Mouse (Mus musculus): ENCODE data around the gene Arfip1. TPM values are rescaled to one million over a fixed set of nuclear protein-coding genes. Genes with fewer than 3 reads are reported as not detected.

Gene Arfip1
- polyA plus RNA-seq, 1 experiment from 2014 or later: 53.1 TPM

DNA sequence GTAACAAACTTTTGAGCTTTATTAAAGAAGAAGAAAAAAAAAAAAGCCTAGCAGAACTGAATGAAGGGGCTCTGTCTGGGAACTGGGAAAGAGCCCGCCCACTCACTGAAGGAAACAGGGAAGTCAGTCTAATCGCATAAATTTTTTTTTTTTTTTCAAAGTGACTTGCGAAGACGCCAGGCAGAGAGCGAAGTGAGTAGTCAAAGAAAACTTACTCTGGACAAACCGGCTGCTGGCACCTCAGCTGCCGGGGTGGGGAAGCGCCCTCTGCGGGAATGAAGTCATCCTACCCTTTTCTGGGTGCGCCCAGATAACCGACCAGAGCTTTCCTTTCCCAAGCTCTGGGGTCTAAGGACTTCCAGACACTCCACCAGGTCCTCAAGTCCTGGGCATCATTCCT lies 101.3 kb downstream of the Arfip1 start:
- Histone ChIP-seq H3K4me1 (replicated peaks) (0 out of 2 replicates have a peak, but pooled peaks cover 9% of the 10 kb centered on the region), H3K9me3 (no peaks in the 10 kb centered on the region), H3K27ac (no peak overlapping the region), H3K4me2 (replicated peaks) (peak overlapping the region; percentile 98), H3K27me3 (replicated peaks) (peaks cover 7% of the 10 kb centered on the region), H3K9ac (no peak overlapping the region), H3K36me3 (no peaks in the 10 kb centered on the region), H3K4me3 (replicated peaks) (peak overlapping the region; percentile 62)
- peak; percentile 39 for ATAC-seq
- 4% methylated on average over 11 of the region's 11 CpGs for WGBS

DNA sequence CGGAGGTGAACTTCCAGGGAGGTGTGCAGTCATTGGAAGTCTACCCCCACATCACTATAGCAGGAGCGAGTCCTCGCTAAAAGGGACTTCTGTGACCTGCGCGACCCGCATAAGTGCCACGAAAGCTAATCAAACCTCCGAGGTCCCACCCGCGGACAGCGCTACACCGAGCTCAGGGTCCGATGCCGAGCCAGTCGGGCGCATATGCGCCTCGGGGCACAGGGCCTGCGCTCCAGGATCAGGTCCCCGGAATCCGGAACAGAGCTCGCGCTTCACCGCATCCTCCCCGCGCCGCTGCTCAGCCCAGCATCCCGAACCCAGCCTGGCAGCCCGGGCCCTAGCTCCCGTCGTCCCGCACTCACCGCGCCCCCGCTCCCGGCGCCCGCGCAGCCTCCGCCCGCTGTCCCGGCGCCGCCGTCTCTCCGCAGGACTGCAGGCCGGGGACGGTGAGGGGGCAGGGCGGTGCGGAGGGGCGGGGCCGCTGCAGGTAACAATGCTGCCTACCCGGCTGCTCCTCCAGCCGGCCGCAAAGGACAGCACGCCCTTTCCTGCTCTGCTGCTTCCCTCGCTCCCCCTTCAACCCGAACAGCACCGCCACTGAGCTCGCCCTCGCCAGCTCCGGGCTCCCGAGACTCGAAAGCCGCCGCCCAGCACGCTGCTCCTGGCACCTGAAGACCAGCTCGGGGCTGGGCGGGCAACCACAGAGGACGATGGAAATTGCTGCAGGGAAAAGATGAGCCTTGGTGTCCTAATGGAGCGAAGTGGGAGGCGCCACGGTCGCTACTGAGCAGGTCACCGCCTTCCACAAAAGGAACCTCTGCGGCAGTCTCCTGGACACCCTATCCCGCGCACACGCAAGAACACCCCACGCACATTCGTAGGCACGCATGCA lies 102.2 kb downstream of the Arfip1 start, which contains the start of gene Fhdc1:
TSS of gene Fhdc1 (minus strand) at position 424 of the 892 bp plus-strand sequence.
- peak within 1 kb of the TSS; percentile 62 for H3K4me3 ChIP-seq (replicated peaks)
- peak; percentile 92 for ATAC-seq
- peak within 1 kb of the TSS; percentile 66 for H3K9ac ChIP-seq
- H3K27ac ChIP-seq: peak within 1 kb of the TSS; percentile 51
- peak within 1 kb of the TSS; percentile 98 for H3K4me2 ChIP-seq (replicated peaks)
- H3K4me1 ChIP-seq (replicated peaks): 0 out of 2 replicates have a peak, but pooled peaks cover 9% of the 10 kb centered on the region
- H3K9me3 ChIP-seq: no peaks in the 10 kb centered on the region
- no peaks in the 10 kb centered on the region for H3K36me3 ChIP-seq
- WGBS: under 1% methylated on average over 82 of the region's 82 CpGs
- peaks cover 7% of the 10 kb centered on the region for H3K27me3 ChIP-seq (replicated peaks)

- no peaks in the 10 kb centered on the region for H3K9me3 ChIP-seq
- peak overlapping the region; percentile 98 for H3K4me2 ChIP-seq (replicated peaks)
- H3K4me1 ChIP-seq (replicated peaks): 0 out of 2 replicates have a peak, but pooled peaks cover 9% of the 10 kb centered on the region
- ATAC-seq: peak; percentile 69
- H3K4me3 ChIP-seq (replicated peaks): peak overlapping the region; percentile 62
- peak overlapping the region; percentile 66 for H3K9ac ChIP-seq
- peaks cover 7% of the 10 kb centered on the region for H3K27me3 ChIP-seq (replicated peaks)
- no peaks in the 10 kb centered on the region for H3K36me3 ChIP-seq
- under 1% methylated on average over 61 of the region's 61 CpGs for WGBS
- H3K27ac ChIP-seq: peak overlapping the region; percentile 51; the same call in 1 of the 2 replicates
Measured at GRCm38 (mm10) chr3:84479293-84480005, 103.0 kb downstream of the Arfip1 start.

- H3K27ac ChIP-seq: no peak overlapping the region
- peak overlapping the region; percentile 66 for H3K9ac ChIP-seq
- peak overlapping the region; percentile 98 for H3K4me2 ChIP-seq (replicated peaks)
- H3K4me1 ChIP-seq (replicated peaks): peaks cover 13% of the 10 kb centered on the region
- H3K27me3 ChIP-seq (replicated peaks): peaks cover 7% of the 10 kb centered on the region
- peak overlapping the region; percentile 62 for H3K4me3 ChIP-seq (replicated peaks)
- ATAC-seq: no peak
- 7% methylated on average over 12 of the region's 12 CpGs for WGBS
- no peaks in the 10 kb centered on the region for H3K36me3 ChIP-seq
- H3K9me3 ChIP-seq: no peaks in the 10 kb centered on the region
Measured at GRCm38 (mm10) chr3:84478896-84479292, 103.5 kb downstream of the Arfip1 start.

GRCm38 (mm10) chr3:84478195-84478594 lies 104.2 kb downstream of the Arfip1 start:
- Histone ChIP-seq H3K36me3 (no peaks in the 10 kb centered on the region), H3K9ac (no peak overlapping the region), H3K27me3 (replicated peaks) (peaks cover 7% of the 10 kb centered on the region), H3K4me3 (replicated peaks) (0 out of 2 replicates have a peak overlapping the region, but pooled peaks have one; percentile 62), H3K4me1 (replicated peaks) (peaks cover 16% of the 10 kb centered on the region), H3K4me2 (replicated peaks) (peak overlapping the region; percentile 98), H3K9me3 (no peaks in the 10 kb centered on the region), H3K27ac (no peak overlapping the region)
- WGBS: 27% methylated on average over 7 of the region's 7 CpGs
- no peak for ATAC-seq

DNA sequence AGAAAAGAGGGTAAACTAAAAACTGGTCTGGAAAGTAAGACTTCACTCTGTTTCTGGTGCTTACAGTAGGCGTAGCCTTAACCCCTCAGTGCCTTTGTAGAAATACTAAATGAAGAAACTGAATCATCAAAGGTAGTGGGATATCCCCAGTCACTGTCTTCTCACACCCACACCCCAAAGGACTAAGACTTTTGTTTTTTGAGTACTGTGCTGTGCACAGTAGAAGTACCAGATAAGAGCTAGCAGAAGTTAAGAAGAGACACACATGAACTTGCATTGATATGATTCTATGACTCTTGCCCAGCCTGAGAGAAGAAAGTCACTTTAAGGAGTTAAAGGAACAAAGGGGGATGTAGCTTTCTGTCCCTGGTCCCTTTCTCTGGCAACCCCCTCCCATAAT lies 104.9 kb downstream of the Arfip1 start:
- Histone ChIP-seq H3K27ac (no peak overlapping the region), H3K4me3 (replicated peaks) (no peak overlapping the region), H3K9ac (no peak overlapping the region), H3K36me3 (no peaks in the 10 kb centered on the region), H3K4me1 (replicated peaks) (peaks cover 20% of the 10 kb centered on the region), H3K9me3 (no peaks in the 10 kb centered on the region), H3K4me2 (replicated peaks) (no peak overlapping the region), H3K27me3 (replicated peaks) (peaks cover 7% of the 10 kb centered on the region)
- no peak for ATAC-seq
- WGBS: 89% methylated on average over 1 of the region's 1 CpGs

GRCm38 (mm10) chr3:84474981-84475775 lies 107.2 kb downstream of the Arfip1 start:
- no peak overlapping the region for H3K9ac ChIP-seq
- no peak for ATAC-seq
- H3K9me3 ChIP-seq: no peaks in the 10 kb centered on the region
- WGBS: 87% methylated on average over 12 of the region's 12 CpGs
- H3K4me3 ChIP-seq (replicated peaks): no peak overlapping the region
- peaks cover 7% of the 10 kb centered on the region for H3K27me3 ChIP-seq (replicated peaks)
- H3K4me1 ChIP-seq (replicated peaks): peaks cover 16% of the 10 kb centered on the region
- H3K4me2 ChIP-seq (replicated peaks): no peak overlapping the region
- H3K36me3 ChIP-seq: no peaks in the 10 kb centered on the region
- no peak overlapping the region for H3K27ac ChIP-seq

GRCm38 (mm10) chr3:84474398-84474797 lies 108.0 kb downstream of the Arfip1 start:
- Histone ChIP-seq H3K4me3 (replicated peaks) (no peak overlapping the region), H3K9ac (no peak overlapping the region), H3K27ac (no peak overlapping the region), H3K36me3 (no peaks in the 10 kb centered on the region), H3K27me3 (replicated peaks) (peaks cover 7% of the 10 kb centered on the region), H3K9me3 (no peaks in the 10 kb centered on the region), H3K4me1 (replicated peaks) (peaks cover 11% of the 10 kb centered on the region), H3K4me2 (replicated peaks) (no peak overlapping the region)
- no peak for ATAC-seq
- 63% methylated on average over 6 of the region's 6 CpGs for WGBS

- peaks cover under 1% of the 10 kb centered on the region for H3K27me3 ChIP-seq (replicated peaks)
- no peak overlapping the region for H3K9ac ChIP-seq
- no peaks in the 10 kb centered on the region for H3K36me3 ChIP-seq
- peaks cover 12% of the 10 kb centered on the region for H3K4me1 ChIP-seq (replicated peaks)
- no peaks in the 10 kb centered on the region for H3K9me3 ChIP-seq
- 51% methylated on average over 5 of the region's 5 CpGs for whole genome bisulfite sequencing
- H3K27ac ChIP-seq: no peak overlapping the region
- no peak overlapping the region for H3K4me2 ChIP-seq (replicated peaks)
- no peak for ATAC-seq
- H3K4me3 ChIP-seq (replicated peaks): no peak overlapping the region
Measured at GRCm38 (mm10) chr3:84472955-84473354, 109.5 kb downstream of the Arfip1 start.

GRCm38 (mm10) chr3:84472527-84472926 lies 109.9 kb downstream of the Arfip1 start:
- H3K4me3 ChIP-seq (replicated peaks): no peak overlapping the region
- H3K4me2 ChIP-seq (replicated peaks): no peak overlapping the region
- no peak for ATAC-seq
- H3K27me3 ChIP-seq (replicated peaks): no peaks in the 10 kb centered on the region; the same call in 1 of the 2 replicates
- H3K4me1 ChIP-seq (replicated peaks): peaks cover 16% of the 10 kb centered on the region
- no peaks in the 10 kb centered on the region for H3K9me3 ChIP-seq
- 44% methylated on average over 3 of the region's 3 CpGs for WGBS
- no peak overlapping the region for H3K27ac ChIP-seq
- no peaks in the 10 kb centered on the region for H3K36me3 ChIP-seq
- H3K9ac ChIP-seq: no peak overlapping the region

DNA sequence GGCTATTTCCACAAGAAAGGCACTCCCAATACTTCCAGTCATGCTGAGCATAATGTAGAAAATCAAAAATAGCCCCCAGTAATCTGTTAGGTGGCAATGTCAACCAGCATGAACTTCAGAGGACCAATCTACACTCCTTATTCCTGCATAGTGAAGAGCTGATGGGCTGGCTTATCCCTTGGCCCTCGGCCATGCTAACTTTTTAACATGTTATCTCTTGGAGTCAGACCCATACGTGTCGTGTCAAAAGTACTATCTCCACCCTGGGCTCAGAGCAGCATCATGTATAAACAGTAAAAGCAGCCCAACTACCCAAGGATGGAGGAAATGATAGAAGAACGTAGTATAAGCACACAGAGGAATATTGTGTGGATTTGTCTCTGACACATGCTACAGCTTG lies 111.3 kb downstream of the Arfip1 start:
- no peak overlapping the region for H3K9ac ChIP-seq
- H3K4me3 ChIP-seq (replicated peaks): no peak overlapping the region
- no peak overlapping the region for H3K4me2 ChIP-seq (replicated peaks)
- no peak overlapping the region for H3K27ac ChIP-seq
- WGBS: 86% methylated on average over 4 of the region's 4 CpGs
- H3K4me1 ChIP-seq (replicated peaks): peaks cover 20% of the 10 kb centered on the region
- peak; percentile 49; the same call in 1 of the 2 replicates for ATAC-seq
- no peaks in the 10 kb centered on the region for H3K27me3 ChIP-seq (replicated peaks)
- no peaks in the 10 kb centered on the region for H3K36me3 ChIP-seq
- no peaks in the 10 kb centered on the region for H3K9me3 ChIP-seq

DNA sequence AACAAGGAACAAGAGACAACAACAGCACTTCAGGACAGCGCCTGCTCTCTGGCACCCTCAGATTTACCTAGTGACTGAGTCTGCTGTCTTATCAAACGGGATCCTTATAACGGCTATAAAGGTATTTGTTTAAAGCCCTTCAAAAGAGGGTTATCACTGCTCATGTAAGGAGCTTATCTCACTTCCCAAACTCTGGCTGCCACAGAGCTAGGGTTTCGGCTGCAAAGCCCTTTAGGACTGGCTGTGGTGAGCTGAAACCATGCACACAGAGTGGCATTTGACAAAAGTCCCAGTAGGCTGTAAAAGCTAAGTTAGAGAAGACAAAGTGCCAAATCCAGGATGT lies 114.3 kb downstream of the Arfip1 start:
- Histone ChIP-seq H3K27ac (no peak overlapping the region), H3K36me3 (no peaks in the 10 kb centered on the region), H3K9me3 (no peaks in the 10 kb centered on the region), H3K9ac (no peak overlapping the region), H3K4me3 (replicated peaks) (no peak overlapping the region), H3K27me3 (replicated peaks) (no peaks in the 10 kb centered on the region), H3K4me1 (replicated peaks) (peaks cover 13% of the 10 kb centered on the region), H3K4me2 (replicated peaks) (peak overlapping the region; percentile 31; the same call in 1 of the 2 replicates)
- 52% methylated on average over 4 of the region's 4 CpGs for WGBS
- peak; percentile 17 for ATAC-seq
